Mouse (Mus musculus) neural tube, embryonic 11.5 days (tissue): ENCODE data around the gene Slc7a7. TPM values are rescaled to one million over a fixed set of nuclear protein-coding genes. Genes with fewer than 3 reads are reported as not detected.

Experiments used
- ATAC-seq: fragments of 200-750 bp; cut with Nextera tagmentation; 2 replicates; pipeline ENCODE4 v1.8.0; 2017; ENCODE audit warnings: moderate number of reproducible peaks, mild to moderate bottlenecking, moderate TSS enrichment, moderate library complexity; ENCODE audit not compliant: insufficient read depth, low FRiP score, low TSS enrichment
- DNase-seq: peaks from one replicate; pipeline ENCODE4 v3.0.0-alpha.2; 2015; ENCODE audit warnings: low spot score
- H3K27ac ChIP-seq: fragments of 300-500 bp; sonication (generic); 2 replicates; pipeline ENCODE4 v1.5.1; 2014; ENCODE audit warnings: low read depth, mild to moderate bottlenecking, low read length
- H3K27me3 ChIP-seq: fragments of 300-500 bp; sonication (generic); 2 replicates; pipeline ENCODE4 v1.6.1; 2014; ENCODE audit warnings: mild to moderate bottlenecking, low read length, mixed read lengths; ENCODE audit not compliant: control insufficient read depth, insufficient read depth
- H3K36me3 ChIP-seq: fragments of 300-500 bp; sonication (generic); 2 replicates; pipeline ENCODE4 v1.6.1; 2014; ENCODE audit warnings: mild to moderate bottlenecking, low read length, moderate library complexity, mixed read lengths; ENCODE audit not compliant: control insufficient read depth, insufficient read depth
- H3K4me1 ChIP-seq: fragments of 300-500 bp; sonication (generic); 2 replicates; pipeline ENCODE4 v1.6.1; 2014; ENCODE audit warnings: low read length, mixed read lengths; ENCODE audit not compliant: control insufficient read depth, insufficient read depth
- H3K4me2 ChIP-seq: fragments of 300-500 bp; sonication (generic); 2 replicates; pipeline ENCODE4 v1.6.1; 2014; ENCODE audit warnings: low read depth, mild to moderate bottlenecking, moderate library complexity
- H3K4me3 ChIP-seq: fragments of 300-500 bp; sonication (generic); 2 replicates; pipeline ENCODE4 v1.5.1; 2014; ENCODE audit warnings: low read depth, low read length
- H3K9ac ChIP-seq: fragments of 300-500 bp; sonication (generic); 2 replicates; pipeline ENCODE4 v1.6.1; 2014; ENCODE audit warnings: mild to moderate bottlenecking, low read length
- H3K9me3 ChIP-seq: fragments of 300-500 bp; sonication (generic); 2 replicates; pipeline ENCODE4 v1.6.1; 2016; ENCODE audit warnings: low read length; ENCODE audit not compliant: control insufficient read depth
- WGBS: fragments of 180-500 bp; shearing (Covaris S2); extraction: QIAGEN DNeasy Blood & Tissue Kit; methylation state at CpG from one replicate; pipeline ENCODE4 v1.1.7; 2014; 5-methylcytosine and 5-hydroxymethylcytosine counted together
- polyA plus RNA-seq: library from polyadenylated mRNA; unstranded; fragments of >200 nt; fragmentation: Nextera tagmentation; extraction: Ambion mirVana; gene quantifications from 2 replicates; pipeline ENCODE4 v1.2.1, GENCODE M21; 2014

Gene Slc7a7
- polyA plus RNA-seq, 1 experiment from 2014 or later = 4.8 TPM

DNA sequence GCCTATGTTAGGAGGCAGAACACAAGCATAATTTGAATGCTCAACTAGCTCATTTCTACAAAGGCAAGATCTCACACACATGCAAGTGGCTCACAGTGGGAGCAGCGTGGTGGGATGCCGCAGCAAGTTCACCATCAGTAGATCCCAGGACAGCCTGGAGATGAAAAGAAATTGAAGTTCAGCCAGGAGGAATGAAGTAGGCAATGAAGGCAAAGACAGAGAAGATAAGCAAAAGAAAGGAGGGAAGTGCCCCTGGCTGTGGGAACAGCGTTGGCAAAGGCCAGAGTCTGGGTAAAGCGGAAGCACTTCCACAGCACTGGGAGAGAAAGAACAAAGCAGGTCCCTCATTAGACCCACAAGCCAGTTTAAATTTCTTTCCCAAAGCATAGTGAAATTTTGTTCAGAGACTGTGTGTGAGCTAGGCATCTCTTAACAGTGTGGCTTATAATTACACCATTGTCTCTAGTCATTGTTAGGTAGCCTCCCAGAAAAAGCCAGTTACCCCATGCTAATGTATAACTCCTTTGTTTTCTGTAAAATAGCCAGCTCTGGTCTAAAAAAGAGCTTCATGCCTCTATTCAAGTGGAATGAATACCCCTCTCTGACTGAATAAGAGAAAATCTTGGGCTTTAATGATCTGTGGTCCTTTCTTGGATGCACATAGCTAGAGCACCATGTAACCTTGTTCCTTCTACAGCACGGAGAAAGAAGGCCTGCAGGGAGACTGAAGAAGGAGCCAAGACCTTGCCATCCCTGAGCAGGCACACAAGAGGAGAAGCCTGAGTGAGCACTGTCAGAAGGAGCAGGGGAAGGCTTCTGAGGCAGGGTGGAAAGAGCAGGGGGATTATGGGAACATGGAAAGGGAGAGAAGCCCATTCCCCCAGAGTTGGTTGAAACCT lies 85.2 kb downstream of the Slc7a7 start:
- Histone ChIP-seq H3K4me2 (no peak overlapping the region), H3K36me3 (no peaks in the 10 kb centered on the region), H3K4me3 (no peak overlapping the region), H3K9me3 (no peaks in the 10 kb centered on the region), H3K27ac (0 out of 2 replicates have a peak overlapping the region, but pooled peaks have one; percentile 63), H3K4me1 (0 out of 2 replicates have a peak, but pooled peaks cover 2% of the 10 kb centered on the region), H3K9ac (no peak overlapping the region), H3K27me3 (no peaks in the 10 kb centered on the region)
- 65% methylated on average over 5 of the region's 5 CpGs for WGBS
- peak; percentile 20 for DNase-seq
- ATAC-seq = no peak

GRCm38 (mm10) chr14:54331178-54331577 lies 86.4 kb downstream of the Slc7a7 start:
- Histone ChIP-seq H3K4me2 (no peak overlapping the region), H3K27ac (no peak overlapping the region), H3K9me3 (no peaks in the 10 kb centered on the region), H3K9ac (no peak overlapping the region), H3K4me3 (no peak overlapping the region), H3K27me3 (no peaks in the 10 kb centered on the region), H3K4me1 (0 out of 2 replicates have a peak, but pooled peaks cover 2% of the 10 kb centered on the region), H3K36me3 (no peaks in the 10 kb centered on the region)
- DNase-seq (no peak), ATAC-seq (no peak)
- WGBS = 90% methylated on average over 1 of the region's 1 CpGs

- 0 out of 2 replicates have a peak, but pooled peaks cover 2% of the 10 kb centered on the region for H3K4me1 ChIP-seq
- DNase-seq = no peak
- no peak overlapping the region for H3K4me2 ChIP-seq
- no peaks in the 10 kb centered on the region for H3K9me3 ChIP-seq
- no peaks in the 10 kb centered on the region for H3K36me3 ChIP-seq
- 54% methylated on average over 9 of the region's 9 CpGs for WGBS
- H3K9ac ChIP-seq = no peak overlapping the region
- ATAC-seq = no peak
- H3K27ac ChIP-seq = no peak overlapping the region
- no peaks in the 10 kb centered on the region for H3K27me3 ChIP-seq
- H3K4me3 ChIP-seq = no peak overlapping the region
Observed at GRCm38 (mm10) chr14:54329201-54329600, 88.4 kb downstream of the Slc7a7 start.

GRCm38 (mm10) chr14:54328548-54328947 lies 89.0 kb downstream of the Slc7a7 start:
- no peak overlapping the region for H3K9ac ChIP-seq
- H3K4me3 ChIP-seq = no peak overlapping the region
- 0 out of 2 replicates have a peak, but pooled peaks cover 2% of the 10 kb centered on the region for H3K4me1 ChIP-seq
- DNase-seq (no peak), ATAC-seq (no peak)
- H3K27me3 ChIP-seq = no peaks in the 10 kb centered on the region
- H3K27ac ChIP-seq = no peak overlapping the region
- H3K36me3 ChIP-seq = no peaks in the 10 kb centered on the region
- H3K4me2 ChIP-seq = no peak overlapping the region
- no peaks in the 10 kb centered on the region for H3K9me3 ChIP-seq
- WGBS = 84% methylated on average over 2 of the region's 2 CpGs

GRCm38 (mm10) chr14:54324486-54324885 lies 93.1 kb downstream of the Slc7a7 start:
- 77% methylated on average over 5 of the region's 5 CpGs for WGBS
- Histone ChIP-seq H3K4me2 (no peak overlapping the region), H3K9me3 (no peaks in the 10 kb centered on the region), H3K36me3 (no peaks in the 10 kb centered on the region), H3K27ac (no peak overlapping the region), H3K4me3 (no peak overlapping the region), H3K9ac (no peak overlapping the region), H3K4me1 (no peaks in the 10 kb centered on the region), H3K27me3 (no peaks in the 10 kb centered on the region)
- DNase-seq (no peak), ATAC-seq (no peak)

DNA sequence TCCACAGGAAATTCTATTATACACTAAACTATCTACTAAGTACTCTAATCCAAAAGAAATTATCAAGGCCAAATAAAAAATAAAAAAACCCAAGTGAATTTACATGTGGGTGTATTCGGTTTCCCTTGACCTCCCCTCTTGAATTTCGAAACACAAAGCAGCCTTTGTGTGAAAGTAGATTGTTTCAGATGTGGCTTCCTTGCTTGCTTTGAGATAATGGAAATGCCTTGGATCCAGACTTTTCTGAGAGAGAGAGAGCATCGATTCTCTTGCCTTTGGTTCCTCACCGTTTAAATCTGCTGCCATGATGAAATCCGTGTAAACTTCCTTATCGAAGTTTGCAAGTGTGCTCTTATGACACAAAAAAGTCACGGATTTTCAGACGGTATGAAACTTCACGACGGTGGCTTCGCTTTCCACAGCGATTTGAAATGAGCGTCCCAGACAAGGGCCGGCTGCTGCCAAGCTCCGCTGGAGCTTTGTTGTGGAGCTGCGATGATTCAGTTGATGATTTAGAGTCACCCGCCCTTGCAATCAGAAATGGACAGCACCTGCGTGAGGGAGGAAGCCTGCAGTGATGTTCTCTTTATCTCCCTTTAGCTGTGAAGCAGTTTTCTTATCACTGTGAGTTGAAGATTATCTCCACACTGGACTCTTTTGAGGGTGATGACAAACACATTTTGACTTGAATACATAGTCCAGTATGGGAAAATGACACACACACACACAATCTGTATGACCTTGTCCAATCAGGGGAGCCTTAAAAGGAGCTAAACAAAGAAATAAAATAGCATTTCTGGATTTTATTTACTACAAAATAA lies 95.8 kb downstream of the Slc7a7 start:
- Histone ChIP-seq H3K9ac (no peak overlapping the region), H3K9me3 (no peaks in the 10 kb centered on the region), H3K36me3 (no peaks in the 10 kb centered on the region), H3K27ac (no peak overlapping the region), H3K4me1 (no peaks in the 10 kb centered on the region), H3K27me3 (no peaks in the 10 kb centered on the region), H3K4me3 (no peak overlapping the region), H3K4me2 (no peak overlapping the region)
- no peak for ATAC-seq
- WGBS = 78% methylated on average over 18 of the region's 18 CpGs
- no peak for DNase-seq

Other genes starting within 250 kb of the Slc7a7 start
- gene Dad1, start 163.7 kb downstream of the Slc7a7 start, polyA plus RNA-seq = 274 and 286 TPM in 2 replicates
- 45.7 and 46.6 TPM in 2 replicates for gene Abhd4, start 163.6 kb downstream of the Slc7a7 start, polyA plus RNA-seq
- not detected in 2 replicates for gene Olfr49, start 132.8 kb downstream of the Slc7a7 start, polyA plus RNA-seq
- gene Oxa1l, start 56.9 kb downstream of the Slc7a7 start, polyA plus RNA-seq = 49.8 and 53.0 TPM in 2 replicates
- 190 and 216 TPM in 2 replicates for gene Mrpl52, start 9.1 kb upstream of the Slc7a7 start, polyA plus RNA-seq
- gene Mmp14, start 13.8 kb upstream of the Slc7a7 start, polyA plus RNA-seq = 69.6 and 70.6 TPM in 2 replicates
- gene Lrp10, start 46.4 kb upstream of the Slc7a7 start, polyA plus RNA-seq = 24.5 and 26.6 TPM in 2 replicates
- gene Rem2, start 58.3 kb upstream of the Slc7a7 start, polyA plus RNA-seq = 23.3 and 26.2 TPM in 2 replicates
- 124 and 126 TPM in 2 replicates for gene Prmt5, start 99.7 kb upstream of the Slc7a7 start, polyA plus RNA-seq
- gene Haus4, start 136.8 kb upstream of the Slc7a7 start, polyA plus RNA-seq = 36.7 and 41.4 TPM in 2 replicates
- 27.9 TPM in 2 replicates for gene Ajuba, start 159.8 kb upstream of the Slc7a7 start, polyA plus RNA-seq
- gene 4931414P19Rik, start 188.2 kb upstream of the Slc7a7 start, polyA plus RNA-seq = 8.1 and 8.9 TPM in 2 replicates
- gene Psmb5, start 200.2 kb upstream of the Slc7a7 start, polyA plus RNA-seq = 444 and 470 TPM in 2 replicates
- gene Psmb11, start 203.7 kb upstream of the Slc7a7 start, polyA plus RNA-seq = 0.08 TPM in 1 of 2 replicates, not detected in the other
- not detected in 2 replicates for gene Gm17606, start 223.2 kb upstream of the Slc7a7 start, polyA plus RNA-seq
- gene Cdh24, start 223.6 kb upstream of the Slc7a7 start, polyA plus RNA-seq = 6.8 and 9.7 TPM in 2 replicates